Mouse (Mus musculus) layer of hippocampus, postnatal 10 days (tissue): Measurements from ENCODE around the gene Agl. TPM values are rescaled to one million over a fixed set of nuclear protein-coding genes. Genes with fewer than 3 reads are reported as not detected.

Experiments
- DNase-seq, 2 experiments: peaks; one replicate each; pipeline ENCODE4 v3.0.0; 2021; ENCODE audit warnings: low spot score in 2 of 2
- long read RNA-seq: library from polyadenylated mRNA; stranded (forward); transcript quantifications from one replicate; pipeline ENCODE4 v2.0.0, GENCODE M21; 2023
- total RNA-seq, 2 experiments: library from RNA; stranded (reverse); gene quantifications; 2 replicates each; pipeline ENCODE4 v1.2.3; 2021

Gene Agl
- total RNA-seq: 10 to 100 TPM; 28.6 to 31.0 TPM
- long read RNA-seq, full-length matches to known transcripts: 2 of 9 reads
- long read RNA-seq, partial matches to known transcripts: 2 of 9 reads
- long read RNA-seq, other reads (novel, unspliced or antisense): 5 of 9 reads

GRCm38 (mm10) chr3:116807811-116808506, at the start of gene Agl:
Gene Agl, minus strand, starts transcription at chr3:116808166.
- peak; percentile 91 to 93 for DNase-seq

GRCm38 (mm10) chr3:116857611-116858010, 49.6 kb upstream of the Agl start:
- no peak for DNase-seq

GRCm38 (mm10) chr3:116852421-116852820, 44.5 kb upstream of the Agl start:
- DNase-seq: no peak

- no peak for DNase-seq
Measured at GRCm38 (mm10) chr3:116850376-116850775, 42.4 kb upstream of the Agl start.

GRCm38 (mm10) chr3:116848936-116849335, 41.0 kb upstream of the Agl start:
- no peak for DNase-seq

GRCm38 (mm10) chr3:116848099-116848498, 40.1 kb upstream of the Agl start:
- DNase-seq: no peak

GRCm38 (mm10) chr3:116846084-116846483, 38.1 kb upstream of the Agl start:
- no peak for DNase-seq

GRCm38 (mm10) chr3:116844880-116845579, 37.1 kb upstream of the Agl start:
- no peak for DNase-seq

GRCm38 (mm10) chr3:116841311-116841710, 33.3 kb upstream of the Agl start:
- no peak for DNase-seq

GRCm38 (mm10) chr3:116836681-116837475, 28.9 kb upstream of the Agl start:
- no peak for DNase-seq

- DNase-seq: peak; percentile 89 to 90
Measured at GRCm38 (mm10) chr3:116835770-116836680, 28.1 kb upstream of the Agl start.

GRCm38 (mm10) chr3:116835350-116835749, 27.4 kb upstream of the Agl start:
- DNase-seq: no peak

GRCm38 (mm10) chr3:116834241-116834640, 26.3 kb upstream of the Agl start:
- DNase-seq: no peak

GRCm38 (mm10) chr3:116833491-116833890, 25.5 kb upstream of the Agl start:
- no peak for DNase-seq

GRCm38 (mm10) chr3:116832526-116833310, 24.8 kb upstream of the Agl start:
- no peak for DNase-seq

- DNase-seq: no peak
Measured at GRCm38 (mm10) chr3:116831324-116831723, 23.4 kb upstream of the Agl start.

GRCm38 (mm10) chr3:116829274-116829920, 21.4 kb upstream of the Agl start:
- DNase-seq: no peak

GRCm38 (mm10) chr3:116826471-116827215, 18.7 kb upstream of the Agl start:
- no peak for DNase-seq

GRCm38 (mm10) chr3:116817231-116817630, 9.3 kb upstream of the Agl start:
- no peak for DNase-seq
